Mouse (Mus musculus) spleen, adult 18-20 months (tissue): ENCODE results near the gene Syce3.
"Not testable (repeated sequence)": the region's sequence is repeated elsewhere in the genome, so short reads cannot be mapped to it uniquely, and the experiment has no call there.

Experiments
- DNase-seq, 2 experiments: peaks; one replicate each; pipeline ENCODE4 v3.0.0; 2022; ENCODE audit warnings: mixed read lengths in 2 of 2

Syce3 gene

GRCm38 (mm10) chr15:89410118-89410517, at the start of gene Syce3:
Gene Syce3, minus strand, starts transcription at chr15:89410503.
- DNase-seq, result no peak

GRCm38 (mm10) chr15:89459821-89460220, 49.5 kb upstream of the Syce3 start:
- no peak for DNase-seq

- peak in 1 of 2 experiments; percentile 23 for DNase-seq
These were observed 48.6 kb upstream of the Syce3 start for GRCm38 (mm10) chr15:89458942-89459341.

GRCm38 (mm10) chr15:89455642-89456041, 45.3 kb upstream of the Syce3 start:
- no peak for DNase-seq

GRCm38 (mm10) chr15:89454857-89455256, 44.6 kb upstream of the Syce3 start:
- DNase-seq, result no peak

- no peak for DNase-seq
These were observed 43.7 kb upstream of the Syce3 start, which contains the start of gene Mapk8ip2 for GRCm38 (mm10) chr15:89453865-89454478. Gene Mapk8ip2, plus strand, starts transcription at chr15:89453913.

- DNase-seq, result peak in 1 of 2 experiments; percentile 52
These were observed 42.9 kb upstream of the Syce3 start for GRCm38 (mm10) chr15:89452906-89453864.

GRCm38 (mm10) chr15:89442486-89443070, 32.3 kb upstream of the Syce3 start:
- no peak for DNase-seq

GRCm38 (mm10) chr15:89435878-89436277, 25.6 kb upstream of the Syce3 start:
- DNase-seq, result no peak

GRCm38 (mm10) chr15:89434136-89434535, 23.8 kb upstream of the Syce3 start:
- no peak for DNase-seq

GRCm38 (mm10) chr15:89432946-89433345, 22.6 kb upstream of the Syce3 start:
- no peak for DNase-seq

- no peak for DNase-seq
These were observed 21.5 kb upstream of the Syce3 start for GRCm38 (mm10) chr15:89431806-89432205.

- DNase-seq, result no peak
These were observed 21.0 kb upstream of the Syce3 start for GRCm38 (mm10) chr15:89431271-89431670.

- DNase-seq, result not testable (repeated sequence)
These were observed 20.5 kb upstream of the Syce3 start for GRCm38 (mm10) chr15:89430771-89431170.

GRCm38 (mm10) chr15:89430341-89430740, 20.0 kb upstream of the Syce3 start:
- DNase-seq, result no peak

- peak; percentile 83 to 85 for DNase-seq
These were observed 19.3 kb upstream of the Syce3 start, which contains the start of the genes C730034F03Rik, Gm44502 and Chkb for GRCm38 (mm10) chr15:89429352-89430221. Gene C730034F03Rik, plus strand, starts transcription at chr15:89429589. Gene Gm44502, minus strand, starts transcription at chr15:89429696. Gene Chkb, minus strand, starts transcription at chr15:89429908.

GRCm38 (mm10) chr15:89428821-89429351, 18.6 kb upstream of the Syce3 start:
- DNase-seq, result no peak

GRCm38 (mm10) chr15:89428136-89428790, 18.0 kb upstream of the Syce3 start:
- DNase-seq, result no peak

GRCm38 (mm10) chr15:89426716-89427115, 16.4 kb upstream of the Syce3 start:
- DNase-seq, result no peak

GRCm38 (mm10) chr15:89425711-89426121, 15.4 kb upstream of the Syce3 start, which contains the start of gene Cpt1b:
Gene Cpt1b, minus strand, starts transcription at chr15:89425863.
- DNase-seq, result no peak

GRCm38 (mm10) chr15:89424621-89425020, 14.3 kb upstream of the Syce3 start:
- DNase-seq, result no peak
